Mouse (Mus musculus) hindbrain, embryonic 16.5 days (tissue): ENCODE data around the gene Ush1c. TPM values are rescaled to one million over a fixed set of nuclear protein-coding genes. Genes with fewer than 3 reads are reported as not detected.
"Not testable (repeated sequence)": the region's sequence is repeated elsewhere in the genome, so short reads cannot be mapped to it uniquely, and the experiment has no call there.

ENCODE experiments used
- ATAC-seq: fragments of 200-750 bp; cut with Nextera tagmentation; 2 replicates; pipeline ENCODE4 v1.8.0; 2017; ENCODE audit warnings: moderate TSS enrichment, moderate library complexity
- H3K27ac ChIP-seq: fragments of 300-500 bp; sonication (generic); 2 replicates; pipeline ENCODE4 v1.5.1; 2014; ENCODE audit warnings: low read depth, mild to moderate bottlenecking, control low read depth, low read length, moderate library complexity
- H3K27me3 ChIP-seq: fragments of 300-500 bp; sonication (generic); replicated peaks from 2 replicates; pipeline ENCODE4 v1.6.1; 2014; ENCODE audit warnings: low read length; ENCODE audit not compliant: control insufficient read depth, insufficient read depth
- H3K36me3 ChIP-seq: fragments of 300-500 bp; sonication (generic); 2 replicates; pipeline ENCODE4 v1.6.1; 2014; ENCODE audit warnings: mild to moderate bottlenecking, low read length, moderate library complexity, mixed read lengths; ENCODE audit not compliant: control insufficient read depth, insufficient read depth
- H3K4me1 ChIP-seq: fragments of 300-500 bp; sonication (generic); 2 replicates; pipeline ENCODE4 v1.6.1; 2014; ENCODE audit warnings: low read depth, low read length; ENCODE audit not compliant: control insufficient read depth, insufficient read depth
- H3K4me2 ChIP-seq: fragments of 300-500 bp; sonication (generic); 2 replicates; pipeline ENCODE4 v1.6.1; 2014; ENCODE audit warnings: mild to moderate bottlenecking, low read length, control low read depth, moderate library complexity
- H3K4me3 ChIP-seq: fragments of 300-500 bp; sonication (generic); 2 replicates; pipeline ENCODE4 v1.5.1; 2014; ENCODE audit warnings: mild to moderate bottlenecking, low read length, control low read depth, moderate library complexity
- H3K9ac ChIP-seq: fragments of 300-500 bp; sonication (generic); 2 replicates; pipeline ENCODE4 v1.6.1; 2014; ENCODE audit warnings: low read depth, mild to moderate bottlenecking, control low read depth, low read length, moderate library complexity
- H3K9me3 ChIP-seq: fragments of 300-500 bp; sonication (generic); 2 replicates; pipeline ENCODE4 v1.6.1; 2014; ENCODE audit warnings: mild to moderate bottlenecking, low read length, moderate library complexity; ENCODE audit not compliant: control insufficient read depth
- WGBS: fragments of 180-500 bp; shearing (Covaris S2); extraction: QIAGEN DNeasy Blood & Tissue Kit; methylation state at CpG from one replicate; pipeline ENCODE4 v1.1.7; 2014; 5-methylcytosine and 5-hydroxymethylcytosine counted together
- polyA plus RNA-seq: library from polyadenylated mRNA; unstranded; fragments of >200 nt; fragmentation: Nextera tagmentation; extraction: Ambion mirVana; gene quantifications from 2 replicates; pipeline ENCODE4 v1.2.1, GENCODE M21; 2015

The Ush1c gene
- polyA plus RNA-seq, 1 experiment from 2014 or later: 2.5 TPM

DNA sequence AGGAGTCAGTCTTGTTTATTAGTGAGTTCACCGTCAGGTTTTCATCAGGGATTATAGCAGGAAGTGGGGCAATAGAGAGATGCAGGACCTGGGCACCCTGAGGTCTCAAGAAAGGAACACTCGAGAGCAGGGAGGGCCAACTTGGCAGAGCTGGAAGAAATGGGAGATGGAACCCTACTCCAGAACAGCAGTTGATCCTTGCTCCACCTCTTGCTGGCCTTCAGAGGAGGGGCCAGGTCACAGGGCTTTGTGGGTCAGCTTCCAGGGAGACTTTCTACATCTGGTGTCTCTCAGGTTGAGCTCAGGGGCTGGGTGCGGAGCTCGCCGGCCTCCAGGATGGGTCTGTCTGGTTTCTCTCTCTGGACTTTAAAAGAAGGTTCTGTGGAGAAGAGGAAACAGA lies 42.9 kb downstream of the Ush1c start:
- ATAC-seq: no peak
- no peak overlapping the region for H3K9ac ChIP-seq
- WGBS: 79% methylated on average over 5 of the region's 5 CpGs

GRCm38 (mm10) chr7:46184232-46184631 lies 54.1 kb downstream of the Ush1c start:
- no peak for ATAC-seq
- no peak overlapping the region for H3K9ac ChIP-seq
- no peaks in the 10 kb centered on the region for H3K9me3 ChIP-seq
- H3K27me3 ChIP-seq: no peaks in the 10 kb centered on the region; the same call in 1 of the 2 replicates
- H3K4me1 ChIP-seq: peaks cover 4% of the 10 kb centered on the region
- H3K27ac ChIP-seq: no peak overlapping the region
- H3K4me2 ChIP-seq: no peak overlapping the region
- no peak overlapping the region for H3K4me3 ChIP-seq
- H3K36me3 ChIP-seq: no peaks in the 10 kb centered on the region

More for the DNA sequence above, 42.9 kb downstream of the Ush1c start:
- no peak overlapping the region for H3K4me3 ChIP-seq
- no peak overlapping the region for H3K27ac ChIP-seq
- H3K27me3 ChIP-seq: no peaks in the 10 kb centered on the region
- H3K4me2 ChIP-seq: no peak overlapping the region
- no peaks in the 10 kb centered on the region for H3K9me3 ChIP-seq
- no peaks in the 10 kb centered on the region for H3K4me1 ChIP-seq
- H3K36me3 ChIP-seq: no peaks in the 10 kb centered on the region

DNA sequence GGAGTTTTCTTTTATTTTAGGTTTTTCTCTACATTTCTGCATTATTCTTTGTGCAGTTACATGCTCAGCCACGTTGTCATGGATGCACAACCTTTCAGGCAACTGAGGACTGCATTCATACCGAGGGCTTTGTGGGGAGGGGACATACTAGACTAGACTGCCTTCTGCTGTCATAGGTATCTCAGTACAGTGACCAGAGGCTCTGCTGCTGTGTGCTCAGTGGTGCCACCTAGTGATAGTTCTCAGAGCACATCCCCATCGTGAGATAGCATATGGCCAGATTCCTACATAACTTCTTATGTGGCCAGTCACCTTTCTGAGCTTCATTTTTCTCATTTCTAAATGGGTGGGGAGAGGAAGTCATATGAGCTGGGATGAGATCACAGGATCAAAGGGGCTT lies 56.7 kb downstream of the Ush1c start:
- H3K27me3 ChIP-seq: peaks cover 5% of the 10 kb centered on the region; the same call in 1 of the 2 replicates
- H3K9me3 ChIP-seq: no peaks in the 10 kb centered on the region
- peaks cover 4% of the 10 kb centered on the region for H3K4me1 ChIP-seq
- no peak overlapping the region for H3K4me2 ChIP-seq
- no peak overlapping the region for H3K27ac ChIP-seq
- H3K9ac ChIP-seq: no peak overlapping the region
- WGBS: 1% methylated on average over 3 of the region's 3 CpGs
- H3K36me3 ChIP-seq: no peaks in the 10 kb centered on the region
- peak; percentile 75 for ATAC-seq
- no peak overlapping the region for H3K4me3 ChIP-seq

- peak; percentile 70 for ATAC-seq
- H3K27ac ChIP-seq: no peak within 1 kb of the TSS
Measured at GRCm38 (mm10) chr7:46179431-46180275, 58.6 kb downstream of the Ush1c start, which contains the start of gene Abcc8. Gene Abcc8, minus strand, starts transcription at chr7:46180033.

DNA sequence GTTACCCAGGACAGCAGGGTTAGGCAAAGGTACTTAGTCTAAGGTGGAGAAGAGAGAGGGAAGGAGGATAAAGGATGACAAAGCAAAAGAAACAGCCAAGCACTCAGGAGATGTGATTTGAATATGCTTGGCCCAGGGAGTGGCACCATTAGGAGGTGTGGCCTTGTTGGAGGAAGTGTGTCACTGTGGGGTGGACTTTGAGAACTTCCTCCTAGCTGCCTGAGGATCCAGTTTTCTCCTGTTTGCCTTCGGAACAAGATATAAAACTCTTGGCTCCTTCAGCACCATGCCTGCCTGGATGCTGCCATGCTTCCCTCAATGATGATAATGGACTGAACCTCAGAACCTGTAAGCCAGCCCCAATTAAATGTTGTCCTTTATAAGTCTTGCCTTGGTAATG lies 69.3 kb downstream of the Ush1c start:
- not testable (repeated sequence) for H3K9me3 ChIP-seq, H3K9ac ChIP-seq, H3K36me3 ChIP-seq, H3K4me1 ChIP-seq, H3K4me2 ChIP-seq, H3K27me3 ChIP-seq, ATAC-seq, H3K27ac ChIP-seq, H3K4me3 ChIP-seq
- WGBS: 90% methylated on average over 1 of the region's 1 CpGs

More at GRCm38 (mm10) chr7:46179431-46180275, 58.6 kb downstream of the Ush1c start, which contains the start of gene Abcc8:
- Histone ChIP-seq H3K9ac (peak within 1 kb of the TSS; percentile 68), H3K4me3 (peak within 1 kb of the TSS; percentile 58), H3K27me3 (peaks cover 5% of the 10 kb centered on the region; the same call in 1 of the 2 replicates), H3K36me3 (no peaks in the 10 kb centered on the region), H3K4me2 (peak within 1 kb of the TSS; percentile 90), H3K9me3 (no peaks in the 10 kb centered on the region), H3K4me1 (peaks cover 4% of the 10 kb centered on the region)
- WGBS: under 1% methylated on average over 46 of the region's 75 CpGs

- ATAC-seq: no peak
- H3K4me1 ChIP-seq: no peaks in the 10 kb centered on the region
- no peak overlapping the region for H3K4me3 ChIP-seq
- 96% methylated on average over 6 of the region's 6 CpGs for WGBS
- H3K27me3 ChIP-seq: no peaks in the 10 kb centered on the region
- no peak overlapping the region for H3K4me2 ChIP-seq
- H3K36me3 ChIP-seq: no peaks in the 10 kb centered on the region
- no peaks in the 10 kb centered on the region for H3K9me3 ChIP-seq
- no peak overlapping the region for H3K27ac ChIP-seq
- H3K9ac ChIP-seq: no peak overlapping the region
Measured at GRCm38 (mm10) chr7:46168402-46168801, 69.9 kb downstream of the Ush1c start.

DNA sequence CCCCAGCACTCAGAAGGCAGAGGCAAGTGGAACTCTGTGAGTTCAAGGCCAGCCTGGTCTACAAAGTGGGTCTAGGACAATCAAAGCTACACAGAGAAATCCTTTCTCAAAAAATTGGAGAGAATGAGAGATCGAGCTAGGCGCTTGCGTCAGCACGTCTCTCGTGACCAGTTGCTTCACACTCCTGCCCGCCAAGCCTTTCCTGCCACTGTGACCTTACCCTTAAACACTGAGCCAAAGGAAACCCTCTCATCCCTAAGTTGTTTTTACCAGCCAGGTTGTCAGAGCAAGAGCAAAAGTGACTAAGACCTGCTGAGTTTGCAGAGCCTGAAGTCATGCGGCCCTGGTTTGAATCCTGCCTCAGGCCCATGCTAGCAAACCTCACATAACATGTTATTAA lies 70.4 kb downstream of the Ush1c start:
- 95% methylated on average over 7 of the region's 7 CpGs for WGBS

DNA sequence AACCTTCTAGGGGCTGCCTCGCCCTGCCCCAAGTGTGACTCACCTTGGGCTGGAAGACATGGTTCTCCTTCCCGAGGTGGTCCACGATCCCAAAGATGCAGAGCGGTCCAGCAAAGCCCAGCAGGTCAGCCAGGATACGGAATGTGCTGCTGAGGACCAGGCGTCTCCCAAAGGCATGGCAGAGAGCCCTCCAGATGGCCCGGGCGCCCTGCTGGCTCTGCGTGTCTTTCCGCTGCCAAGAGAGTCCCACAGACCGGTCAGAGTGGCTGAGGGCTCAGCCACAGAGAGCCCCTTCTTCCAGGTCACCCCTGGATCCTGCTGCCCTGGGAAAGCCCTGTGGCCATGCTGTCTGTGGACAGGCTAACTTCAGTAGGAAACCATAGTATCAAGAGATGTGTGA lies 72.4 kb downstream of the Ush1c start:
- H3K4me3 ChIP-seq: no peak overlapping the region
- 90% methylated on average over 11 of the region's 11 CpGs for WGBS
- H3K4me1 ChIP-seq: 0 out of 2 replicates have a peak, but pooled peaks cover 6% of the 10 kb centered on the region
- H3K27ac ChIP-seq: no peak overlapping the region
- no peaks in the 10 kb centered on the region for H3K36me3 ChIP-seq
- H3K4me2 ChIP-seq: no peak overlapping the region
- no peaks in the 10 kb centered on the region for H3K27me3 ChIP-seq
- no peak overlapping the region for H3K9ac ChIP-seq
- ATAC-seq: no peak
- no peaks in the 10 kb centered on the region for H3K9me3 ChIP-seq

More for the DNA sequence above, 70.4 kb downstream of the Ush1c start:
- no peak overlapping the region for H3K4me2 ChIP-seq
- H3K9me3 ChIP-seq: no peaks in the 10 kb centered on the region
- no peak for ATAC-seq
- no peaks in the 10 kb centered on the region for H3K27me3 ChIP-seq
- no peaks in the 10 kb centered on the region for H3K4me1 ChIP-seq
- no peaks in the 10 kb centered on the region for H3K36me3 ChIP-seq
- no peak overlapping the region for H3K27ac ChIP-seq
- H3K9ac ChIP-seq: no peak overlapping the region
- no peak overlapping the region for H3K4me3 ChIP-seq

DNA sequence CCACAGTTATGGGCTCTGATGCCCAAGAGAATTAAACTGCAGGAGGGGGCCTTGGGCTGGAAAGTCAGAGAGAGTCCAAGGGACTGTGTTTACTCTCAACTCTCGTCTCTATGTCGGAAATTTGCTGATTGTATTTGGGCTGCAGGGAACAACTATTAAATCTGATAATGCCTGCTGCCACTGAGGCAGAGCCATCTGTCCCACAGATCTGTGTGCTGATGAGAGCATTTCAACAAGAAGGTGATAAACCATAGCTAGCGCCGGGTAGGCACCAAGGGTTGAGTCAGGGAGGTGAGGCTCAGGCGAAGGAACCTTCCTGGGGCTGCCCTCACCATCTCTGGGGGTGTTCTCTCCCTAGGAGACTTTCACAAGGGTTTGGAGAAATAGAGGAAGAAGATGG lies 75.6 kb downstream of the Ush1c start:
- Histone ChIP-seq H3K9me3 (no peaks in the 10 kb centered on the region), H3K27me3 (no peaks in the 10 kb centered on the region), H3K27ac (peak overlapping the region; percentile 52; the same call in 1 of the 2 replicates), H3K4me2 (no peak overlapping the region), H3K4me1 (0 out of 2 replicates have a peak, but pooled peaks cover 6% of the 10 kb centered on the region), H3K9ac (0 out of 2 replicates have a peak overlapping the region, but pooled peaks have one; percentile 15), H3K4me3 (no peak overlapping the region), H3K36me3 (no peaks in the 10 kb centered on the region)
- 71% methylated on average over 5 of the region's 5 CpGs for WGBS
- no peak for ATAC-seq
